Mouse (Mus musculus): ENCODE measurements at regions not wholly inside any gene's neighbourhood (a gene's known extent, or its start where the extent isn't known, plus 50 kb on each side); places are given as distances from the start of the nearest gene placed in this dataset.

DNA sequence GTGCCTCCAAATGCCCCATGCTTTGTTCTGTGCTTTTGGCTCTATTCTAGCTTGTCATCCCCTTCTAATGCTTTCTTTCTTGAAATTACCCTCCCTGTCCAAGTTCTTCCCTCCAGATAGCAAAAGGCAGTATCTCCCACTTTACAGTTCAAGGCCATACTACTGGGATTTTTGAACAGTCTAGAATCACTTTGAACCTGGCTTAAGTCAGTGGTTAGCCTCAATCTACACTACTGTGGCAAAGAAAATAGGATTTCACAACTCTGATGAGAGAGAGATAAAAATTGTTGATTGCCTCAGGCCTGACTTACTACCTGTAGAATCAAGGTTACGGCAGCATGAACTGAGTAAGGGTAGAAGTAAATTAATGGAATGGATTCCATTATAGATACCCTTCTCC lies 107.9 kb upstream of the Ell2 start:
- TF ChIP-seq CTCF (conservative IDR thresholded peaks at IDR 0.05; ENCODE audit: low read length) = no peak
- TF ChIP-seq NANOG (IDR thresholded peaks at IDR 0.05; ENCODE audit: borderline replicate concordance, low read length) = no peak
- TF ChIP-seq POU5F1 (IDR thresholded peaks at IDR 0.05; ENCODE audit: borderline replicate concordance, low read length) = no peak
